Mouse (Mus musculus) naive thymus-derived CD4-positive, alpha-beta T cell, adult 2 months (primary cell): ENCODE results near the gene Gm10320.

ENCODE experiments used
- DNase-seq: peaks from one replicate; pipeline ENCODE4 v3.0.0-alpha.2; 2011; ENCODE audit warnings: low read depth

Gm10320 gene

DNA sequence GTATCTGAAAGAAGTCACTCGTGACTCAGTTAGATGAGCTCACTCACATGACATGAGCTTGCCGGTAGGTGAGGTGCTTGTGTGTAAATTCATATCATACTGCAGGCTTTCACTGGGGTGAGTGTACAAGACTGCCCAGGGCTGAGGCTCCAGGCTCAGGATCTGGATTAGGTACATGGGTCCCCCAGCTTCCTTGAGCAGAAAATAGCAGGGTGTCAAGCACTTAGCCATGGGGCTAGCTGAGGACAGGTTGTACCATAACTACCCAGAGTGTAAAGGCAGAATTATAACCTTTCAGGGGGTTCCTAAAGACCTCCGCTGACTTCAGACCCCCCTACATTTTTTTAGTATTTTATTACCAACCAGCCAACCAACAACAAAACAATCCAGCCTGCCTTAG is at the start of gene Gm10320:
Gene Gm10320 (minus strand): TSS at position 93 of the 400 bp plus-strand sequence.
- DNase-seq = no peak

DNA sequence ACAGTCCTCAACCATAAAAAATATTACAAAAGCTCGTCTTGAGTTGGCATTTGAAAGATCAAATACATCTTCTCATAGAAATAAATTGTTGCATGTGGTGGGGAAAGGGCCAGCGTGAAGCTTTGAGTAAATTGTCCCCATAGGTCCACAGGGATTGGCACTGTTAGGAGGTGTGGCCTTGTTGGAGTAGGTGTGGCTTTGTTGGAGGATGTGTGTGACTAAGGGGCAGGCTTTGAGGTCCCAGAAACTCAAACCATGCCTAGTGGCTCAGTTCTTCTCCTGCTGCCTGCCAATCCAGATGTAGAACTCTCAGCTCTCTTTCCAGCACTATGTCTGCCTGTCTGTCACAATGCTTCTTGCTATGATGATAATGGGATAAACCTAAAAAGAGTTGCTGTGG is 49.8 kb upstream of the Gm10320 start:
- DNase-seq = no peak

DNA sequence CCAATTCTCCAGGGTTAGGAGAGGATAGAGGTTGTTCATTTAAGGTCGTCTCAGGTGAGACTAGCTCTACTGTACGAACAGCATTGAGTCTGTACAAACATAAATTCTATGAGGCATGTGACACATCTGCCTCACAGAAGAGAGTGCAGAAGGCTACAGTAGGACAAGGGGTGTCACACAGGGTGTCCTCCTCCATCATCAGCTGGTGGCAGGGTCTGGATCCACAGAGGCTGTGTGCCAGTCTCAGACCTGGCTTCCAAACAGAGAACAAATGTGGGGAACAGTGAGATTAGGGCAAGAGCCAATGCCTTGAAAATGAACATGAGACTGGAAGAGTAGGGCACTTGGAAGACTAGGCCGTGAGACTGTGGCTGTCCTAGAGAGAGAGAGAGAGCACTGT is 48.4 kb upstream of the Gm10320 start:
- DNase-seq = no peak

DNA sequence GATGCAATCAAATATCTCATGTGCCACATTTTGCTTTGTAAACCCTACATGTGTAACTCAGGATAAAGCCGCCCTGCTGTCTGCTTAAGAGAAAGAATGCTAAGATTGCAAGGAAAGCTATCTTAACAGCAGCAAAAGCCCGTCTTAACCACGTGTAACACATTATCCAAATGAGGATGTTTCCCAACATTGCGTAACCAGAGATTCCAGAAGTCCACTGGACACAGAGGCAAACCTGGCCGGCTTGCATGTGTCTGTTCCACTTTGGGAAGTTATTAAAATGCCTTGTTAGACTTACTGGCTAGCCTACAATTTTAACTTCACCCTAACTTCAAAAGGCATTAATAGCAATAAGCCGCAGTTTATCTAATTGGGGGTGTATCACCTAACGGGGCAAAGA is 47.5 kb upstream of the Gm10320 start:
- DNase-seq = no peak

DNA sequence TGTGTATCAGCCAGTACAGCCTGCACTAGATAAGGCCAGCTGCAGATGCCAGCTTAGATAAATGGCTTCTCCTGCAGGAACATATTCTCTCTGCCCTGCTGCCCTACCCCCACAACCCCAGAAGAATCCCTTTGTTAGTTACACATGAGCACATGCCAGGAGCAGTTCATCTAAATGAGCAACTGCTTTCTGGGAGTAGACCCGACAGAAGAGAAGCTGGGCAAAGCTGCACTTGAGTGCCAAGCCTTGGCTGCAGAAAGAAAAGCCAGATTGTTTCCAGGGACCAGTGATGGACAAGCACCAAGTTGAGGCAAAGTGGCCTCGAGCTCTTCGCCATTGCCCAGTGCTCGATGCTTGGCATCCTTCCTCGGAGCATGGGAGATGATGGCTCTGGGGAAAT is 46.8 kb upstream of the Gm10320 start:
- DNase-seq = no peak

DNA sequence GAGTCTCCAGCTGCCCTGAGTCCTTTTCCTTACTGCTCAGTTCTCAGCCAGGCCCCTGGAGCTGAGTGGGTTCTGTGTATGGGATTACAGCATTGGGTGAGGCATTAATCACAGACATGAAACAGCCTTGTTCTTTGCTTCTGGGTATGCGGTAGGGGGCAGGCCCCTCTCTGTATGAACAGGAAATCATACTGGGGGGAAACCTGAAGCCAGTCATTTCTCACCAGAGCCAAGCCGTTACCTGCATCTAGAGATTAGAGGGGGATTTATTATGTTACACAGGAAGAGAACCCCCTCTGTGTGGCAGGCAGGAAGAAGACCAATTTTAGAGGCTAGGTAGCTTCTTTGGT is 43.1 kb upstream of the Gm10320 start:
- no peak for DNase-seq

DNA sequence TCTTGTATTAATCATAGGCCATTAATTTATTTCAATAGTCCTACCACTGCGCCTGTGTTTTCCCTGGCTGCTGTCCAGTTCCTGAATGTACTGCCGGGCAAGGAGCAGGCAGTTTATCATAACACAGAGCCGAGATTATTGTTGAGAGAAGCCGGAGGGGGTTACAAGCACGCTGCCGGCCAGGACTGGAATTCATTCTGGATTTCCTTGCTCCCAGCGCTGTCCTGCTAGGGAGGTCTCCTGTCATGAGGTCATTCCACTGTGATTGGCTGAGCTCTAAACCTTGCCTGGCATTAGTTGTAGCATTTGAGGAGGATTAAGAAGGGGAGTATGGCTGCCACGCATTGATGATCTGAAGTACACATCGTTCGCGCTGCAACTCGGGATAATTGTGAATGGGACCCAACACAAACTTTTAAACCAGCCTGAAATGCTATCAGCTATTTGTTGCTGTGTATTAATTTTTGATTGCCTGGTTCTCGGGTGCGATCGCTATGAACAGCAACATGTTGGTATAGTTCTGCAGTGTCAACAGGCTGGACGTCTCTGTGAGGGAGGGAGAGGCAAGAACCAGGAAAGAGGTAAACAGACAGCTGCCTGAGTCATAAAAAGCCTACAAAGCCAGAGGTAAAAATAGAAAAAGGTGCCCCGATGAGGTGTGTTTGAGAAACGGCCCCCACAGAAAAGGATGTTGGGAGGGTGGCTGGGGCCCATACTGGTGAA is 42.5 kb upstream of the Gm10320 start:
- DNase-seq = no peak

DNA sequence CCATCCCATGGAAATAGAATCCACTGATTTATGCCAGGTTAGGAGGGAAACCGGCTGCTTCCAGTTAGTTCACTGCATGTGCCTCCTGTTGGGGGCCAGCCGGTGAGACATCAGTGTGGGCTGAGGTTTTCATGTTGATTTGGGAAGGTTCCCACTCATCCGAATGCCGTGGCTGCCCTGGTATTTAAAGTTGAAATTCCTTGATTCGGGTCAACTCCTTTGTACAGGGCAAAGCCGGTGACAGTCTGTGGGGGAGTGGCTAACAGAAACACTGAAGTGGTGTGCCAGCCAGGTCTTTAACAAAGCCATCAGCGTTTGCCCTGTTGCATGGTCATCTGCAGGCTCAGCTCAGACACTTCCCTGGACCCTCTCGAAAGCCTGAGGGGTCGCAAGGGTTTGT is 41.6 kb upstream of the Gm10320 start:
- DNase-seq = no peak

DNA sequence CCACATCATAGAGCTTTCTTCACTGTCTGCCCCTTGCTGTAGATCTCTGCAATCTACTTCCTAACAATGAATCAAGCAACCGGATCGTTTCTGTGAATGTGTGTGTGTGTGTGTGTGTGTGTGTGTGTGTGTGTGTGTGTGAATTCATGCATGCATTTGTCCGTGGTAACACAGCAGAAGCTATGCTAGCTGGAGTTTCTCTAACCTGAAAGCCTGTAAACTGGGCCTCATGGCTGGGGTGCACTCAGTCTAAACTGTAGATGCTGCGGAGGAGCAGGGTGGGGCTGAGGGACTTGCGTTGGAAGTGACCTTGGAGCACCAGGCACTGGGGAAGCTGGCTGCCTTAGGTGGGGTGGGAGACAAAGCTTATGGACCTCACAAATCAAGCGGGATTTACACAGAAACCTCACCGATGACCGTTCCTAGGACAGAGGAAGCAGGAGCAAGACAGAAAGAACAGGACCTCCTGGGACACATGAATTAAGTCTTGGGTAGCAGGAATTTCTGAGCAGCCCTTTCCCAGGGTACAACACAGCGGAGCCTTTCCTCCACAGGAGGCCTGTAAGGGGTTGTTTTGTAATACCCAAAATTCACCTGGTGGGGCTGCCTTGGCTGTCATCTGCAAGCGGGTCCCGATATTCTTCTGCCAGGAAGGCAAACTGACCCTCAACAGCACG is 41.0 kb upstream of the Gm10320 start:
- DNase-seq = no peak

DNA sequence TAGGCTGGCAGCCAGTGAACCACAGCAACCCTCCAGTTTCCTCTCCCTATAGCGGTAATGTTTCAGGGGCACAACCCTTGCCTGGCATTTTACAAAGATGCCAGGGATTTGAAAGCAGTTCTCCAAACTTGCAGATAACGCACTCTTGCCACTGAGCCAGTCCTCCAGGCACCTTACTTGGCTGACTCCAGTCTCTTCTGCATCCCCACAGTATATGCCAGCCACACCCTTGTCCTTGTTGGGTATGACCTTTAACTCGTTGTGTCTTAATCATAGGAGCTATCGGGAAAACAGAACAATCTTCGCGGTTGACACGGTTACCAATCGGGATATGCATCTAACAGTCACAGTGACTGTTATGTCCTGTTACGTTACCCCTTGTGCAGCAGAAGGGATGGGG is 40.2 kb upstream of the Gm10320 start:
- no peak for DNase-seq

DNA sequence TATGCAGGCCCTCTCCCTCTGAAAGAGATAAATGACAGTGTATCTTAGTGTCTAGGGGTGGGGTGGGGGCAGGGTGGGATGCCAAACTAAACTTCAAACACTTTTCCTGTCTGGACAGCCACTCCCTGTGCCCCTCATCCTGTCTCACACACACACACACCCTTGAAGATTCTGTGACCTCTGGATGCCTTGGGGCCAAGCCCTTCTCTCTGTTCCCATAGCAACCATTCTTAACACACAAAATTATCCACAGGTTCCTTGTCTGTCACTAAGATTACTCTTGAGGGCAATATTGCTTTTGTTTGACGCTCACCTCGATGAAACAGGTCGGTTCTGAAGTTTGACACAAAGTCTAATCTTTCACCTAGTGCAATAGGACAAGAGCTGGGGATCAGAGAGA is 39.5 kb upstream of the Gm10320 start:
- DNase-seq = no peak

DNA sequence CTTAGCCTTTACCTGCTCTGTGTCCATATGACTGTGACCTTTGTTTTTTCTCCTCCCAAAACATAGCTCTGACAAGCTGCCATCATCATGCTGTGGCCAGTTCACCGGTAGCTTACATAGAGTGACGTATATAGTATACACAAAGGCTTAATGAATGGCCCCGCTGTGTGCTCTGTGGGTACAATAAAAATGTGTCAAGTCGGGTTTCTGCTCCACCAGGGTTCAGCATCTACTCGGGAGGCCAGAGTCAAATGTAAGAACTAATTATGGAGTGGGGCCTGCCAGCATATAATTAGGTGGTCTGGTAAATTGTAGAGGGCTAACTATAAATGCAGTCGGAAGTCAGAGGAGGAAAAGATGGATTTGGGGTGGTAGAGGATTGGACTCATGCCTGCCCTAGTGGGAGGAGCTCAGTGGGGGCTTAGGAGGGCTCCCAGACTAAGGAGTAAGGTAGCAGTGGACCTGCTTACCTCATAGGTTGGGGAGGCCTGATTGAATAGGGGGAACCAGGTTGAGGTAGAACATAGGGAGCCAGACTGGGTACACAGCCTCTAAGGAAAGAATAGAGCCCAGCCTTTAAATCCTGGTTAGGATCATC is 32.0 kb upstream of the Gm10320 start:
- DNase-seq = no peak

DNA sequence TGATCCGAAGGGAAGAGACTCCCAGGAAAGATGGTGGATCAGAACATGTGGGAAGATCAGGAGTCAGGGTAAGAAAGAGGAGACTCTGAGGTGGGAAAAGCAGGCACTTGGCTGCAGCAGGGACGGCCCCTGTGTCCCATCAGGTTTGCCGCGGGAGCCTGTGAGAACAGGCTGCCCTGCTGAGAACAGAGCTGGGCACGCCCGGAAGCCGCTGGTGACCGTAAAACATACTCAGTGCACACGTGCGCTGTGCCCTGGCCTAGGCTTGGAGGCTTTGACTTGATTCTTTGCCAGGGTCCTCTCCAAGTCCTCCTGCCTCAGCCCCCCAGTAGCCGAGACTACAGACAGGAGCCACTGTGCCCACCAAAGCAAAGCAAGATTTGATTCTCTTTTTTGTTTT is 26.5 kb upstream of the Gm10320 start:
- no peak for DNase-seq

DNA sequence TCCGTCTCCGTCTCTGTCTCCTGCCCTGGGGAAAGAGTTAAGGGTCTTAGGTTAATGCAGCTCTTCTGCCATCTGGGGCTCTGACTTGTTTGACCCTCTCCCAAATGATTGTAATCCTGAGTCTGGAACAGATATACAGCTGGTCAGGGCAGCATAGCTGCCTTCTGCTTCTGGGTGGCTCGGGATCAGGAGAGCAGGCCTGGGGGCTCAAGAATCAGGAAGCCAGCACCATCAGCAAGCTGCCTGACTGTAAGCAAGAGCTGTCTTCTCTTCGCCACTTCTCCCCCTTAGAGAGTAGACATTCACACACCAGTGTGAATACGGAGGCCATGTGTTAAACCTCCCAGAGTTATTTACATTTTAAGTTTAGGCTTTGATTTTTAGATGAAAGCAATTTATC is 25.9 kb upstream of the Gm10320 start:
- no peak for DNase-seq

DNA sequence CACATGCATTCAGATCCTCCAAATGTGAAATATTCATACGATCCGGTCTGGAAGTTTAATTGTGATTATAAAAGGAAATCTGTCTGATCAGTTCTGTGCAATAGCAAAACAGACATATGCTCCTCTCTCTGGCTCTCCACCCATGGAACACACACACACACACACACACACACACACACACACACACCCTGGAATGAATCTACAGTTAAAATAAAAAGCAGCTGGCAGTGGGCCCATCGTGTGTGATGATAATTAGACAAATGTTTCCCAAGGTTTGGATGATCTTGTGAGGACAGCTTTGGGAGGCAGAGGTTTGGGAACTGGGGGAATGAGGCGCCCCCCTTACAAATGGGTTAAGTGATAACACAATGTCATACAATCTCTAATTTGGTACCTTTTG is 25.2 kb upstream of the Gm10320 start:
- DNase-seq = no peak

DNA sequence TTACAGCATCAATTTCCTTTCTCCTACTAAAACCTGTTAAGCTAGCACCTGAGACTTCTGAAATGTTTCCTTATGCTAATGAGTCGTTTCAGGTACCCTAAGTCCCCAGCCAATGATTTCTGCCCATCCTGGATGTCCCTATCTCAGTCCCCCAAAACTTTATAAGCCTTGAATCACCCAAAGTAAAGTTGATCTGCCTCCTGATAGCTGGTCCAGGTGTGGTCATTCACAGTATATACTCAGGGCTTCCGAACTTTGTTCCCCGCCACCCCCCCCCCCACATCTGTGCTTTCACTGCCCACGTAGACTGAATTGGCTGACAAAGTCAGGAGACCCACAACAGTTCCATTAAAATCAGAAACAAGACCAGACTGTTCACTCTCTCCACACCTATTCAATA is 20.3 kb upstream of the Gm10320 start:
- no peak for DNase-seq

DNA sequence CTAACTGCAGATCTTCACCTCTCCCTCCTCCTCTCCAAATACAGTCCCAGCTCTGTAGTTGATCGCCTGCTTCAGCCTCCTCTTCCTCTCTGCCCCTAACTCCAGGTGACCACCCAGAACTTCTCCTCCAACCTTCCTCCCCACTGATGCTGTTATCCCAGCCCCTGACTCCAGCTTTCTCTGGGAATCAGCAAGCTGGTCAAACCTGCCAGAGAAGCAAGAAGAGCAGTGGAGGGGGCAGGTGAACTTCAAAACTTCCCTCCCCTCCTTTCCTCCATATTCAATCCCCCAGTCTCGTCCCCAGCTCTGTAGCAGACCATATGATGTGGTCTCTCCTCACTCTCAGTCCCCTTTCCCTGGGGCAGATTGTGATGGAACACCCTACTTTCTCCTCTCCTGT is 15.9 kb upstream of the Gm10320 start:
- DNase-seq = no peak

DNA sequence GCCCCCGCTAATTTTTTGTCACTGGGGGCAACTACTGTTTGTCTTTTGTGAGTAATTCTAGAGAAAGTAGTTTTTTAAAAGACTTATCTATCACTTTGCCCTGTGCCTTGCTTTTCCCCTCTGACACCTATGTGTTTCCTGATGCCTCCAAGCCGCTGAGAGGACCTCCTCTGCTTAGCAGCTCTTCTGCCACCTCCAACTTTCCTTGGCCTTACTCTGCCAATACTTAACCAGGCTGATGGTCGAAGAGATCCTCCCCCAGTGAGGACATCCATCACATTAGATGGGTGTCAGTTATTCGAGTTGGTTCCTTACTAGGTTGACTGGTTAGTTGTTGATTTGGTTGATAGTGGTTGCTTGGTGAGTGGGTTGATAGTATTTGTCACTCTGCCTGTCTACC is 14.7 kb upstream of the Gm10320 start:
- no peak for DNase-seq

DNA sequence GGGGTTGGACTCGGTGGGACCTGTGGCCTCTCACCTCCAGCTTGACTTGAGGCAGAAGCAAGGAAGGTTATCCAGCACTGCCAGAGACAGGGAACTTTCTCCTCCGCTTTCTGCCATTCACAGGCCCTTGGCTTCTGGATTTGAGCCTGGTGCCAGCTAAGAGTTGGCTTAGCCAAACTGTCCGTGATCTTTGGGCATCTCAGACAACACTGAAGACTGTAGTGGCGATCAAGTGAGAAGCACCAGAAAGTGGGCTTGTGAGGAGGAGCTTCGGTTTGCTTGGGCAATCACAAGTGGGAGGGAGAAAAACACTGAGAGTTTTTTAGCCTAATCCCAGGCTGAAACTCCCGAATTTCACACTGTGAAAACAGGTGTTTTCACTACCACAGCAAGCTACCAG is 14.2 kb upstream of the Gm10320 start:
- no peak for DNase-seq

DNA sequence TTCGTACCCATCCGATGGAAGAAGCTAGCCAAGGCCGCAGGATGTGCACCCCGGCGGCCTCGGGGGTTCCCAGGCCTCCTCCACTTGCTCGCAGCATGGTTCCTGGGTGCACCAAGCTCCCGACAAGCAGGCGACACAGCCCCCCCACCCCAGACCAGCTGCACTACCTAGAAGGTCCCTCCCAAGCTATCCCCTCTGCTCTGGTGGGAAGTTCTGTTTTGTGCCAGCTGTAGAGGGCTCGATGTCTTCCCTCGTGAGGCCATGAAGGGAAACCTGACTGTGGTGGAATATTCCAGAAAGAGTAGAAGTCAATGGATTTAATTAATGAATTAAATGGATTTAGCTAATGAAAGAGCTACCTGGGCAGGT is 13.7 kb upstream of the Gm10320 start:
- DNase-seq = no peak

DNA sequence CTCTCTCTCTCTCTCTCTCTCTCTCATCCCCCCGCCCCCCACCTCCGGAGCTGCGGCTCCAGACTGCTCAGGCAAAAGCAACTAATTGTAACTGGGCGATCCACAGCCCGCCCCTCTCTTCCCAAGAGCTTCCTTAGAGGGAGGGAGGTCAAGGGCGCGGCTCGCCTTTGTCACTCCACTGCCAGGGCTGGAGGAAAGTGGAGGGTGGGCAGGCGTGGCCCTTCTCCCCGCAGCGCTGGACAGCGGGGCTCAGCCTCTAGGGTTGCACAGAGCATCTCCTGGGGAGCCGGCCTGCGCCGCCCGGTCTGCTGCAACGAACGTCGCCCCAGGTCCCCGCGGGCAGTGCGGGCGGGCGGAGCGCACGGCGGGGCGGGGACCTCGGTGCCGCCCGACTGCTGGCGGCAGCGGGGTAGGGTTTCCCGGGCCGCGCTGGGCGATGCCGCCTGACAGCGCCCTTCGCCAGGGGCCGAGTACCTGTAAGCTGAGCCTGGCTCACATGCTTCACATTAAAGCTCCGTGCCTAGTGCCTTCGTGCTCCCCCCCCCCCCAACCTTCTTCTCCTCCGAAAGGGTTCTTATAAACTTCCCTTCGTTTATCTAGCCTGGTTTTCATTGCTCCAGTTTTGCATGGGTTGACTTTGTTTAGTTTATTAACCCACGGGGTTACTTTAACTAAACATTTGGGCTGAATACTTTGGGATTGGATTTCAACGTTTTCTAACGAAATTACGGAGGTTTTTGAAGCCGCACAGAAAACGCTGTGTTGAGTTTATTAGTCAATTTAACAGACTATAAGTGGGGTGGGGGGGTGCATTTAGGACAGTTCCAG is 13.1 kb upstream of the Gm10320 start:
- DNase-seq = no peak

DNA sequence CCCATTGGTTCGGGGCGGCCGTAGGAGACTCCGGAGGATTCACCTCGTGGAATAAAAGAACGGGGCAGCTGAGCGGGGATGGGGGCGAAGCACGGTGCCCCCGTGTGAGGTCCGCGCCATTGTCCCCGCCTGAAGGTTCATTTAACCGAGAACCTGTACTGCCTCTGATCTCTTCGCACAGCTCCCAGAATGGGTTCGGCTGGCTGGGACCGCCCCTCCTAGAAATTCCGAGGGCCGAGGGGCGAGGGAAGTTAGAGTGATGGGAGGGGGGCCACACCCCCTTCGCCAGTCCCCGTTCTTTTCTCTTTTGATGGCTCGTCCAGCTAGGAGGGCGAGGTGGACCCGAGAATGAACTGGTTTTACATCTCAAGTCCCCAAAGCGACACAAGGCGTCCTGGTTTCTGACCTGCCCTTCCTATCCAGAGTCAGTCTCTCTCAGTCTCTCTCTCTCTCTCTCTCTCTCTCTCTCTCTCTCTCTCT is 12.4 kb upstream of the Gm10320 start:
- DNase-seq = no peak

DNA sequence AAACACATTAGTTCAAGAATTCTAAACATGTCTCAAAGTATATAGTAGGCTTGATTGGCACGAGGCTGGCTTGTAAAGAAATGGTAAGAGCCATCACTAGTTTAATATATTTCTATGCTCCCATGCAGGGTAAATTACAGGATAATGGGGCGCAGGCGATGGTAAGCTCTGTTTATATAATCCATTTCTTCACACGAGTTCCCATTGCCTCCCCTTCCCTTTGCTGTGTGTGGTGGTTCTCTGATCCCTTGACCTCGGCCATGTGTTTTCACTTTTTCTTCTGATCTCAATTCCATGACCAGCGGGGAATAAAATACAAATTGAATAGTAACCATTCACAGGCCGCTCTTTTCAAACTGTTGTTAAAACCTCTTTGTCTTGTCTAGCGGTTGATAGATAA is 11.8 kb upstream of the Gm10320 start:
- no peak for DNase-seq
